Mouse (Mus musculus): ENCODE data around the gene Akr1c13.

Gene Akr1c13

DNA sequence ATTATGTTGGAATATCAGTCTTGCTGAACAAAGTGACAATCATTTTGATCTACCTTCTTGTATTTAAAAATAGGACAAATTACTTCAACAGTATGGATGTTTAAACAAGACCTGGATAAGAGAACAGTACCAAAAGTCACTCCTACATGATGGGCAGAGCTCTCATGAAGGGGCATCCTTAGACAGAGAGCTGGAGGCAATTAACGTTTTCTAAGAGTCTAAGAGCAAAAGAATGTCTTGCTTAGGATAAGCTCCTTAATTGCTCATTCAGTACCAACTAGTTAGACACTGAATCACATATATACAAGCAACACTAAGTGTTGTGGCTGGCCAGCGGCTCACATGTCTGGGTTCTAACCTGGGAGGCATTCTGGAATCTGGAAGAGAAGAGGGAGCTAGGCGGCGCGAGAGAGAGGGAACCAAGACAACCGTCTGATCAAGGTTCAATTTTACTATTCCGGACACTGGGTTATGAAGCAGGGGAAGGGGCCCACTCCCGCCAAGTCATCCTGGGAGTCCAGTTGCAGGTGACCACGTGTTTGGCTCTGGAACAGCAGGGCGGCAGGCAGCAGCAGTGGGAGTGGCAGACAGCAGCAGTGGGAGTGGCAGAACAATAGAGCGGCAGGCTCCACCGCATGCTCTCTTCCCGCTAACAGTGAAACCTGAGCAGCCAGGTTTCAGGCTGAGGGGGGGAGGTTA lies 54.1 kb downstream of the Akr1c13 start:
- peak; percentile 16 for DNase-seq (ENCODE audit: low read depth, low spot score)

DNA sequence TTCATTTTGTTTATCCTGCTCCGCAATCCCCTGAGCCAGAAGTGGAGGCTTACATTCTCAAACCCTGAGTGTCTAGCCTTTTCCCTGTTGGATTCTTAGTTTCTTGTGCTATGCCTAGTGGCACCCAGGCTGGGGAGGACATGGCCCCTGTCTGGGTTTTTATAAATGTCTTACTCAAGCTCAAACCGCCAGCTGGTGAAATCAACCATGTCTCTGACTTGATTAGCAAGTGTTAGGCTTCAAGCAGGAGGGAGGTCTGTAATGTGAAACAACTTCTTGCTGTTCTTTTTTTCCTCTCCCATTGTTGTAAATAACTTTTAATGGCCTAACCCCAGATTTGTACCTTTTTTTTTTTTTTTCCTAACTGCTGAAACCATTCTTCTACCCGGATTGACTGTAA lies 58.4 kb downstream of the Akr1c13 start:
- DNase-seq (ENCODE audit: low read depth, low spot score), result no peak
